ENCODE assay signal across 10 mouse cellular contexts in the genomic region with DNA sequence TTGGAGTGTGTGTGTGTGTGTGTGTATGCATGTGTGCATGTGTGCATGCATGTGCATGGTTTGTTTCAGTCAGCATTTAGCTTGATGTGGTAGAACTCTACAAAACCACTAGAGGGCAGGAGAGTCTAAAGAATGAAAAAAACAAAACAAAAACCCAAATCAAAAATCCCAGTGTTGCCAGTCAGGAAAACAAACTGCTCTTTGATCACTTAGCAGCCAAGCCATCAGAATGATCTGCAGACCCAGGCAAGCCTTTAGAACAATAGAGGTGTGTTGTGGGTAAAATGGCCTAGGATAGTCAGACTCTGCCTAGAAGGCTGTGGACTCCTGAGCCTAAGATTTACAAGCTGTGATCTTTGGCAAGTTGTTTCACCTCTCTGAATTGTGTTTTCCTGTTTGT.
A peak's percentile ranks its signal among the peaks of the same experiment; 100 is the strongest.
DNase-seq lines count a peak whose midpoint lies in the region; ATAC-seq lines count a peak whose summit lies in the region.
"Had no signal": no experiment of that assay in that cellular context is flagged by ENCODE, and none has a peak within 500 bp of the region (broad histone marks: within the 10 kb centered on the region; RNA-seq: fewer than 3 reads in every experiment).

No protein-coding gene starts in this region.

- no peak overlapping the region for H3K9ac ChIP-seq in forebrain, embryonic 11.5 days (ENCODE audit: low read length)
- H3K9ac ChIP-seq in forebrain, embryonic 16.5 days (replicated peaks; ENCODE audit: low read depth, low read length): no peak overlapping the region
- no peak overlapping the region for H3K9ac ChIP-seq in neural tube, embryonic 14.5 days (replicated peaks; ENCODE audit: low read depth, low read length)
- H3K9ac ChIP-seq: hindbrain, embryonic 15.5 days had no signal

- no peak overlapping the region for H3K4me3 ChIP-seq in forebrain, embryonic 11.5 days (ENCODE audit: low read depth, low read length)
- no peak overlapping the region for H3K4me3 ChIP-seq in forebrain, embryonic 16.5 days (replicated peaks; ENCODE audit: low read length)
- H3K4me3 ChIP-seq in neural tube, embryonic 14.5 days (ENCODE audit: low read depth, low read length): no peak overlapping the region
- H3K4me3 ChIP-seq: hindbrain, embryonic 15.5 days had no signal

- intact Hi-C loops in gastrocnemius, postnatal 14 days (cut with DNase I; ENCODE audit: low total_unique reads): loop anchor here (10.0 kb wide), 1 partner anchor 128 kb away; no protein-coding TSS in a partner anchor

- H3K4me2 ChIP-seq in forebrain, embryonic 11.5 days (ENCODE audit: low read depth, low read length, severe bottlenecking): no peak overlapping the region
- no peak overlapping the region for H3K4me2 ChIP-seq in forebrain, embryonic 16.5 days (ENCODE audit: low read length)
- no peak overlapping the region for H3K4me2 ChIP-seq in neural tube, embryonic 14.5 days (ENCODE audit: low read depth, low read length)
- H3K4me2 ChIP-seq: hindbrain, embryonic 15.5 days had no signal

- no peaks in the 10 kb centered on the region for H3K36me3 ChIP-seq in forebrain, embryonic 11.5 days (ENCODE audit: control insufficient read depth, insufficient read depth, low read length)
- no peaks in the 10 kb centered on the region for H3K36me3 ChIP-seq in forebrain, embryonic 16.5 days (ENCODE audit: control insufficient read depth, insufficient read depth)
- H3K36me3 ChIP-seq in neural tube, embryonic 14.5 days (ENCODE audit: control insufficient read depth, insufficient read depth, low read length): no peaks in the 10 kb centered on the region
- H3K36me3 ChIP-seq: G1E; hindbrain, embryonic 15.5 days had no signal

- no peaks in the 10 kb centered on the region for H3K27me3 ChIP-seq in forebrain, embryonic 11.5 days (ENCODE audit: control insufficient read depth, insufficient read depth, low read length)
- H3K27me3 ChIP-seq in forebrain, embryonic 16.5 days (replicated peaks; ENCODE audit: control insufficient read depth, insufficient read depth, low read length): 0 out of 2 replicates have a peak, but pooled peaks cover 2% of the 10 kb centered on the region
- no peaks in the 10 kb centered on the region for H3K27me3 ChIP-seq in neural tube, embryonic 14.5 days (ENCODE audit: control insufficient read depth, insufficient read depth, low read length)

- H3K9me3 ChIP-seq in forebrain, embryonic 11.5 days (ENCODE audit: control insufficient read depth, low read length): no peaks in the 10 kb centered on the region
- H3K9me3 ChIP-seq in forebrain, embryonic 16.5 days (ENCODE audit: control insufficient read depth, low read length): no peaks in the 10 kb centered on the region
- no peaks in the 10 kb centered on the region for H3K9me3 ChIP-seq in neural tube, embryonic 14.5 days (ENCODE audit: control insufficient read depth, low read length)

- H3K4me1 ChIP-seq in forebrain, embryonic 11.5 days (replicated peaks; ENCODE audit: control insufficient read depth, insufficient read depth, low read length): no peaks in the 10 kb centered on the region
- H3K4me1 ChIP-seq in forebrain, embryonic 16.5 days (replicated peaks; ENCODE audit: control insufficient read depth, insufficient read depth, low read length): no peaks in the 10 kb centered on the region
- H3K4me1 ChIP-seq in neural tube, embryonic 14.5 days (ENCODE audit: control insufficient read depth, insufficient read depth, low read length): peaks cover 4% of the 10 kb centered on the region; the same call in 1 of the 2 replicates

- no peak overlapping the region for H3K27ac ChIP-seq in forebrain, embryonic 11.5 days (ENCODE audit: low read depth, low read length)
- H3K27ac ChIP-seq in forebrain, embryonic 16.5 days (ENCODE audit: low read length): no peak overlapping the region
- H3K27ac ChIP-seq in neural tube, embryonic 14.5 days (ENCODE audit: low read depth, low read length): no peak overlapping the region
- H3K27ac ChIP-seq: hindbrain, embryonic 15.5 days had no signal

- 0 out of 2 replicates have a peak, but pooled peaks have one; percentile 18 for ATAC-seq in forebrain, embryonic 11.5 days (replicated peaks; ENCODE audit: low FRiP score)
- no peak for ATAC-seq in forebrain, embryonic 16.5 days
- peak; percentile 44; the same call in 1 of the 2 replicates for ATAC-seq in neural tube, embryonic 14.5 days (ENCODE audit: low read depth)

- no peak for DNase-seq in forebrain, embryonic 11.5 days (ENCODE audit: low spot score)
- DNase-seq in 3T3-L1 (ENCODE audit: low read depth, low spot score): peak; percentile 62
- DNase-seq in c-Kit-positive CD71-positive TER-119-positive erythroid progenitor cells, embryonic 14.5 days (ENCODE audit: low spot score): peak; percentile 18
- peak; percentile 9 for DNase-seq in layer of hippocampus, adult 9-11 months
- DNase-seq in testis, postnatal 10 days (ENCODE audit: low spot score): no peak
- DNase-seq in gastrocnemius, postnatal 14 days: no peak

Comparison
In these comparisons a context has a peak if more than half of its experiments do, and no peak if none do; other contexts are left out.
1. DNase-seq: peak in 3T3-L1 (single experiment), c-Kit-positive CD71-positive TER-119-positive erythroid progenitor cells, embryonic 14.5 days (single experiment) and layer of hippocampus, adult 9-11 months (single experiment); none in forebrain, embryonic 11.5 days (single experiment), testis, postnatal 10 days (single experiment) and gastrocnemius, postnatal 14 days (single experiment).